Mouse (Mus musculus) MEL (cell line): Measurements from ENCODE around the gene Taf1c. TPM values are rescaled to one million over a fixed set of nuclear protein-coding genes. Genes with fewer than 3 reads are reported as not detected.

ENCODE experiments used
- DNase-seq: peaks from one replicate; pipeline ENCODE4 v3.0.0; 2011; ENCODE audit warnings: low read depth, low spot score
- H3K27ac ChIP-seq: 2 replicates; pipeline ENCODE4 v1.5.1; 2012; ENCODE audit warnings: low read depth, mild to moderate bottlenecking, control low read depth, low read length, moderate library complexity; ENCODE audit not compliant: control insufficient read depth
- H3K27me3 ChIP-seq, 2 experiments: fragments of 150-350 bp in 1 of 2; sonication (generic) in 1 of 2; 2 replicates each; pipeline ENCODE4 v1.6.1; 2012; ENCODE audit warnings: low read length in 2 of 2, mild to moderate bottlenecking in 2 of 2, improper control_type of control experiment in 1 of 2, moderate library complexity in 1 of 2; ENCODE audit not compliant: insufficient read depth in 2 of 2, control insufficient read depth in 1 of 2
- H3K36me3 ChIP-seq, 2 experiments: 2 replicates each; pipeline ENCODE4 v1.6.1; 2012 to 2014; ENCODE audit warnings: low read length in 2 of 2, improper control_type of control experiment in 1 of 2, inconsistent platforms in 1 of 2, mild to moderate bottlenecking in 1 of 2; ENCODE audit not compliant: insufficient read depth in 2 of 2, control insufficient read depth in 1 of 2
- H3K4me1 ChIP-seq, 2 experiments: fragments of 150-350 bp in 1 of 2; sonication (generic) in 1 of 2; 2 replicates each; pipeline ENCODE4 v1.6.1; 2012; ENCODE audit warnings: low read length in 2 of 2, improper control_type of control experiment in 1 of 2, mild to moderate bottlenecking in 1 of 2; ENCODE audit not compliant: insufficient read depth in 2 of 2, control insufficient read depth in 1 of 2
- H3K4me3 ChIP-seq, 2 experiments: fragments of 150-350 bp in 1 of 2; sonication (generic) in 1 of 2; 2 replicates each; pipeline ENCODE4 v1.5.1; 2012; ENCODE audit warnings: low read depth in 2 of 2, low read length in 2 of 2, mild to moderate bottlenecking in 2 of 2, moderate library complexity in 2 of 2, control low read depth in 1 of 2, improper control_type of control experiment in 1 of 2; ENCODE audit not compliant: control insufficient read depth in 1 of 2, insufficient read depth in 1 of 2
- H3K79me2 ChIP-seq: 2 replicates; pipeline ENCODE4 v1.6.1; 2012; ENCODE audit warnings: mild to moderate bottlenecking, low read length, moderate library complexity; ENCODE audit not compliant: control insufficient read depth, poor library complexity, insufficient read depth
- H3K9ac ChIP-seq: 2 replicates; pipeline ENCODE4 v1.6.1; 2012; ENCODE audit warnings: low read depth, mild to moderate bottlenecking, control low read depth, low read length, moderate library complexity; ENCODE audit not compliant: control insufficient read depth, poor library complexity, severe bottlenecking
- H3K9me3 ChIP-seq: fragments of 150-350 bp; sonication (generic); replicated peaks from 2 replicates; pipeline ENCODE4 v1.6.1; 2012; ENCODE audit warnings: mild to moderate bottlenecking, low read length, improper control_type of control experiment, moderate library complexity; ENCODE audit not compliant: insufficient read depth
- BHLHE40 ChIP-seq: IDR thresholded peaks from 2 replicates; pipeline ENCODE4 v1.6.1; 2012; ENCODE audit warnings: low read depth, mild to moderate bottlenecking, inconsistent platforms, low read length, improper control_type of control experiment, borderline replicate concordance
- CTCF ChIP-seq, 3 experiments: IDR thresholded peaks in 2 of 3; conservative IDR thresholded peaks in 1 of 3; 2 replicates each; pipeline ENCODE4 v1.5.1; 2011 to 2012; ENCODE audit warnings: low read length in 3 of 3, low read depth in 2 of 3, mild to moderate bottlenecking in 2 of 3, improper control_type of control experiment in 1 of 3, inconsistent platforms in 1 of 3, mixed read lengths in 1 of 3, moderate library complexity in 1 of 3; ENCODE audit not compliant: control insufficient read depth in 1 of 3, insufficient read depth in 1 of 3, poor library complexity in 1 of 3, severe bottlenecking in 1 of 3
- E2F4 ChIP-seq: IDR thresholded peaks from 2 replicates; pipeline ENCODE4 v1.6.1; 2011; ENCODE audit warnings: low read depth, low read length, improper control_type of control experiment, borderline replicate concordance
- EP300 ChIP-seq, 2 experiments: IDR thresholded peaks; 2 replicates each; pipeline ENCODE4 v1.6.1; 2011; ENCODE audit warnings: improper control_type of control experiment in 2 of 2, low read length in 2 of 2, low read depth in 1 of 2, mild to moderate bottlenecking in 1 of 2
- HCFC1 ChIP-seq: IDR thresholded peaks from 2 replicates; pipeline ENCODE4 v1.6.1; 2012; ENCODE audit warnings: low read depth, mild to moderate bottlenecking, inconsistent platforms, low read length, improper control_type of control experiment, moderate library complexity
- MAZ ChIP-seq: IDR thresholded peaks from 2 replicates; pipeline ENCODE4 v1.6.1; 2012; ENCODE audit warnings: low read depth, mild to moderate bottlenecking, inconsistent platforms, low read length, improper control_type of control experiment
- MYC ChIP-seq: IDR thresholded peaks from 2 replicates; pipeline ENCODE4 v1.6.1; 2011; ENCODE audit warnings: low read depth, mild to moderate bottlenecking, low read length, improper control_type of control experiment, moderate library complexity
- NELFE ChIP-seq: IDR thresholded peaks from 2 replicates; pipeline ENCODE4 v1.6.1; 2011; ENCODE audit warnings: low read depth, low read length, improper control_type of control experiment
- POLR2A ChIP-seq, 2 experiments: IDR thresholded peaks; 2 replicates each; pipeline ENCODE4 v1.6.1; 2011 to 2012; ENCODE audit warnings: low read length in 2 of 2, mild to moderate bottlenecking in 2 of 2, control low read depth in 1 of 2, improper control_type of control experiment in 1 of 2, low read depth in 1 of 2, moderate library complexity in 1 of 2; ENCODE audit not compliant: control insufficient read depth in 1 of 2, insufficient read depth in 1 of 2, poor library complexity in 1 of 2
- POLR2AphosphoS2 ChIP-seq: IDR thresholded peaks from 2 replicates; pipeline ENCODE4 v1.6.1; 2011; ENCODE audit warnings: low read length, improper control_type of control experiment
- SIN3A ChIP-seq: IDR thresholded peaks from 2 replicates; pipeline ENCODE4 v1.6.1; 2012; ENCODE audit warnings: low read length, improper control_type of control experiment, inconsistent platforms
- TAL1 ChIP-seq: IDR thresholded peaks from 2 replicates; pipeline ENCODE4 v1.6.1; 2012; ENCODE audit warnings: mild to moderate bottlenecking, inconsistent platforms, low read length, moderate library complexity, mixed read lengths
- TCF12 ChIP-seq: IDR thresholded peaks from 2 replicates; pipeline ENCODE4 v1.6.1; 2014; ENCODE audit warnings: low read depth, mild to moderate bottlenecking, inconsistent platforms, low read length, improper control_type of control experiment, moderate library complexity
- UBTF ChIP-seq: IDR thresholded peaks from 2 replicates; pipeline ENCODE4 v1.6.1; 2012; ENCODE audit warnings: low read depth, mild to moderate bottlenecking, inconsistent platforms, low read length, improper control_type of control experiment, moderate library complexity, borderline replicate concordance; ENCODE audit not compliant: insufficient read depth
- USF1 ChIP-seq: IDR thresholded peaks from 2 replicates; pipeline ENCODE4 v1.6.1; 2014; ENCODE audit warnings: low read depth, mild to moderate bottlenecking, inconsistent platforms, low read length, improper control_type of control experiment, moderate library complexity
- USF2 ChIP-seq, 2 experiments: IDR thresholded peaks; 2 replicates each; pipeline ENCODE4 v1.6.1; 2011 to 2012; ENCODE audit warnings: improper control_type of control experiment in 2 of 2, low read length in 2 of 2, borderline replicate concordance in 1 of 2, inconsistent platforms in 1 of 2, low read depth in 1 of 2, mild to moderate bottlenecking in 1 of 2; ENCODE audit not compliant: insufficient read depth in 1 of 2
- ZC3H11A ChIP-seq: IDR thresholded peaks from 2 replicates; pipeline ENCODE4 v1.6.1; 2012; ENCODE audit warnings: low read depth, mild to moderate bottlenecking, inconsistent platforms, low read length, improper control_type of control experiment
- ZMIZ1 ChIP-seq: IDR thresholded peaks from 2 replicates; pipeline ENCODE4 v1.6.1; 2012; ENCODE audit warnings: low read depth, mild to moderate bottlenecking, inconsistent platforms, low read length, improper control_type of control experiment, moderate library complexity
- polyA plus RNA-seq, 2 experiments: library from polyadenylated mRNA; stranded (reverse) in 1 of 2; unstranded in 1 of 2; fragments of >175 nt in 1 of 2; fragments of >200 nt in 1 of 2; gene quantifications; 2 replicates each; pipeline versions ENCODE4 v1.2.1 to v1.2.4; 2012; ENCODE audit warnings: low replicate concordance in 2 of 2, low read depth in 1 of 2; ENCODE audit not compliant: insufficient read length in 2 of 2, insufficient read depth in 1 of 2, missing spikeins in 1 of 2
- total RNA-seq: library from RNA; depleted of rRNA; stranded (reverse); fragments of 300-350 nt; gene quantifications from 2 replicates; pipeline ENCODE4 v1.2.3, GENCODE M21; 2012

The Taf1c gene
- total and polyA plus RNA-seq, 3 experiments = 28.8 to 32.0 TPM; not detected in 1

DNA sequence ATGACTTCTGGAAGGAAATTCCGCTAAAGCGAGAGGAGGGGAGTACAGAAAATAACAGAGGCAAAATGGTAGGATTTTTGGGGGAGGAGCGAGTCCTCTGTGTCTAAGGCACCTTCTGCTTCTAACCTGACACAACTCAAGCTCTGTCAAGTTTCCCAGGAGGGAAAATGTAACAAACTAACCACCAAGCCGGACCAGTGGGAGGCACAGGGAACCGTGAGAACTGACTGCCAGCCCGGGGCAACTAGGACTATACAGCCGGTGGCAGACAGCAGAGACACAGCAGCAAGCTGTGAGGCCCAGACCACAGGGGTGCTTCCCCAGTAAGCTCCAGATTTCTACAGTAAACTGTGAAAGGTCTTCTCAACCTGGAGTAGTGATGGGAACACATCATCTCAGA is 36.1 kb downstream of the Taf1c start:
- TF ChIP-seq EP300 (IDR thresholded peaks at IDR 0.05; ENCODE audit: low read depth in 1 of 2, low read length in 2 of 2) (no peak), USF1 (no peak), MYC (no peak), NELFE (no peak), POLR2AphosphoS2 (no peak), UBTF (no peak), ZC3H11A (no peak), MAZ (no peak), TAL1 (no peak), POLR2A (IDR thresholded peaks at IDR 0.05; ENCODE audit: control insufficient read depth in 1 of 2, insufficient read depth in 1 of 2, low read depth in 1 of 2, low read length in 2 of 2, poor library complexity in 1 of 2) (no peak), USF2 (IDR thresholded peaks at IDR 0.05; ENCODE audit: borderline replicate concordance in 1 of 2, insufficient read depth in 1 of 2, low read depth in 1 of 2, low read length in 2 of 2) (no peak), TCF12 (no peak), SIN3A (no peak), E2F4 (no peak), CTCF (IDR thresholded peaks at IDR 0.05 in 2 of 3, conservative IDR thresholded peaks at IDR 0.05 in 1 of 3; ENCODE audit: control insufficient read depth in 1 of 3, insufficient read depth in 1 of 3, low read depth in 2 of 3, low read length in 3 of 3, poor library complexity in 1 of 3, severe bottlenecking in 1 of 3) (no peak), ZMIZ1 (no peak)
- TF ChIP-seq, all 39 proteins: peak for 0
- peaks cover 0 to 5% of the 10 kb centered on the region in 2 experiments; a peak in 3 of 4 replicates for H3K36me3 ChIP-seq
- no peak for DNase-seq
- no peak overlapping the region for H3K4me3 ChIP-seq
- no peak overlapping the region for H3K9ac ChIP-seq
- no peak overlapping the region for H3K27ac ChIP-seq
- H3K27me3 ChIP-seq = no peaks in the 10 kb centered on the region
- H3K9me3 ChIP-seq = no peaks in the 10 kb centered on the region
- H3K4me1 ChIP-seq = peaks cover 7 to 12% of the 10 kb centered on the region in 2 experiments; a peak in 3 of 4 replicates
- peaks cover 14% of the 10 kb centered on the region for H3K79me2 ChIP-seq

- TF ChIP-seq HCFC1 (no peak), BHLHE40 (no peak)
- peaks cover 1 to 7% of the 10 kb centered on the region in 2 experiments; a peak in 2 of 4 replicates for H3K4me1 ChIP-seq
- H3K27ac ChIP-seq = no peak overlapping the region
- no peak for DNase-seq
- no peaks in the 10 kb centered on the region; a peak in 1 of 4 replicates for H3K36me3 ChIP-seq
- no peaks in the 10 kb centered on the region for H3K9me3 ChIP-seq
- peaks cover 9% of the 10 kb centered on the region for H3K79me2 ChIP-seq
- H3K4me3 ChIP-seq = no peak overlapping the region
- no peaks in the 10 kb centered on the region for H3K27me3 ChIP-seq
- H3K9ac ChIP-seq = no peak overlapping the region
Observed at GRCm38 (mm10) chr8:119568251-119568650, 36.8 kb downstream of the Taf1c start.
